Mouse (Mus musculus) thymus, adult 2 months (tissue): Measurements from ENCODE around the gene Cd2.
A peak's percentile ranks its signal among the peaks of the same experiment; 100 is the strongest.

Experiments
- CTCF ChIP-seq: fragments of 200-500 bp; IDR thresholded peaks from 2 replicates; pipeline ENCODE4 v1.5.1; 2012; ENCODE audit warnings: mild to moderate bottlenecking, control low read depth, low read length, moderate library complexity, borderline replicate concordance; ENCODE audit not compliant: control insufficient read depth, poor library complexity, insufficient read depth; ENCODE audit errors: extremely low read depth
- POLR2A ChIP-seq: fragments of 200-500 bp; IDR thresholded peaks from 2 replicates; pipeline ENCODE4 v1.6.1; 2012; ENCODE audit warnings: mild to moderate bottlenecking, low read length, control low read depth, moderate library complexity; ENCODE audit not compliant: control insufficient read depth, poor library complexity, insufficient read depth; ENCODE audit errors: extremely low read depth

DNA sequence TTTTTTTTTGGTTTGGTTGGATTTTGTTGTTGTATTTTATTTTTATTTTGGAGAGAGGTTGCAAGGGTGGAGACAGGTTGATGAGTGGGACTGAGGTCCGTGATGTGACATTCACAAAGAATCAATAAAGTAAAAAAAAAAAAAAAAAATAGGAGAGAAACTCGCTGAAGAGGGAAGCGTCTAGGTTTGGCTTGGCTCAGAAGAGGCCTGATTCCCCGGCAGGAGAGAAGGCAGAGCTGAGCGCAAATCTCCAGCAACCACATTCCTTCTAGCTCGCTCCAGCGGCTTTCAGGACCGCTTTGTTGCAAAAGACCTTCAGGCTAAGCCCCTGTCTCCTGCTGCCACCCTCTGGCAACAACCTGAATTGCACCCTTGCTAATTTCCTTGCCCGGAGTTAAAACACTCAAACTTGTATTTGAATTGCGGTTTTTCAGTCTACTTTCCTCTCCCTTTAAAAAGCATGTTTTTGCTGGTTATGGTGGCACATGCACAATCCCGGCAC, 7.7 kb upstream of the Cd2 start:
- TF ChIP-seq CTCF (peak; percentile 79; the same call in 1 of the 2 replicates), POLR2A (no peak)
